Mouse (Mus musculus) G1E (cell line): ENCODE measurements around the gene 4930469K13Rik.

Experiments
- CTCF ChIP-seq: IDR thresholded peaks from 2 replicates; pipeline ENCODE4 v1.5.1; 2012; ENCODE audit warnings: low read depth, low read length, inconsistent platforms, mixed read lengths
- GATA1 ChIP-seq: IDR thresholded peaks from 2 replicates; pipeline ENCODE4 v1.6.1; 2012; ENCODE audit warnings: borderline replicate concordance, low read length, inconsistent platforms, mixed read lengths
- GATA2 ChIP-seq: IDR thresholded peaks from 2 replicates; pipeline ENCODE4 v1.6.1; 2012; ENCODE audit warnings: low read depth, low read length, inconsistent platforms, borderline replicate concordance
- POLR2AphosphoS5 ChIP-seq: IDR thresholded peaks from 2 replicates; pipeline ENCODE4 v1.6.1; 2012; ENCODE audit warnings: low read depth, low read length, inconsistent platforms; ENCODE audit not compliant: insufficient replicate concordance
- TAL1 ChIP-seq: conservative IDR thresholded peaks from 2 replicates; pipeline ENCODE4 v1.6.1; 2012; ENCODE audit warnings: low read depth, low read length, inconsistent platforms, mixed read lengths

DNA sequence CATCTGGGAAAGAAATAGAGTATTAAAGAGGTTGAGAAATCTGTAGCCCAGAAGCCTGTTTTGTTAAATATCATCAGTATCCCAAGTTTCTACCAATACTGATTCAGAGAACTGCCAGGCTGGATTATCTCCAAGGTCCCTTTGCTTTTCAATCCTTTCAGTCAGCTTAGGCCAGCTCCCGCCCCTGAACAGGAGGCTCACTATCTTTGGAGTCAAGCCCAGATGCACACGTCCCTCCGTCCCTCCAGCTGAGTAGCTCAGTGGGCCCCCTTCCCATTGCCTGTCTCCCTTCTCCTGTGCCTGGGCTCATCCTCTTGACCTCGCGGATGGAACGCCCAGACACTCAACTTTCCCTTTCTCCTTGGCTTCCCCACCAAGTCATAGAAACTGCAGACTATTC lies 171.0 kb downstream of the 4930469K13Rik start:
- no peak for TF ChIP-seq CTCF
- TF ChIP-seq GATA1, result no peak
- no peak for TF ChIP-seq GATA2
- no peak for TF ChIP-seq POLR2AphosphoS5
- TF ChIP-seq TAL1, result no peak
